Mouse (Mus musculus) CD4-positive helper T cell, adult 2 months (primary cell): ENCODE data around the gene Gkn1.
A peak's percentile ranks its signal among the peaks of the same experiment; 100 is the strongest.

Experiments used
- DNase-seq: peaks from one replicate; pipeline ENCODE4 v3.0.0-alpha.2; 2012; ENCODE audit warnings: low read depth, missing footprints, low spot score

Gkn1 gene

GRCm38 (mm10) chr6:87323381-87323780 is 27.4 kb downstream of the Gkn1 start:
- peak; percentile 38 for DNase-seq

- no peak for DNase-seq
Measured at GRCm38 (mm10) chr6:87318651-87319050, 32.1 kb downstream of the Gkn1 start.

GRCm38 (mm10) chr6:87316966-87317365 is 33.8 kb downstream of the Gkn1 start:
- DNase-seq, result no peak

- no peak for DNase-seq
Measured at GRCm38 (mm10) chr6:87312761-87313160, 38.0 kb downstream of the Gkn1 start.

- no peak for DNase-seq
Measured at GRCm38 (mm10) chr6:87304486-87304885, 46.3 kb downstream of the Gkn1 start.

- no peak for DNase-seq
Measured at GRCm38 (mm10) chr6:87302746-87303145, 48.0 kb downstream of the Gkn1 start.

- DNase-seq, result no peak
Measured at GRCm38 (mm10) chr6:87301991-87302390, 48.8 kb downstream of the Gkn1 start.
